Mouse (Mus musculus) intestine, postnatal 0 days (tissue): ENCODE measurements around the gene Acsl1. TPM values are rescaled to one million over a fixed set of nuclear protein-coding genes. Genes with fewer than 3 reads are reported as not detected.

ENCODE experiments used
- ATAC-seq: fragments of 200-750 bp; cut with Nextera tagmentation; 2 replicates; pipeline ENCODE4 v1.8.0; 2017; ENCODE audit warnings: mild to moderate bottlenecking, moderate TSS enrichment, moderate library complexity
- H3K27ac ChIP-seq: fragments of 300-500 bp; sonication (generic); 2 replicates; pipeline ENCODE4 v1.5.1; 2014; ENCODE audit warnings: mild to moderate bottlenecking, low read depth, low read length, moderate library complexity
- H3K27me3 ChIP-seq: fragments of 300-500 bp; sonication (generic); replicated peaks from 2 replicates; pipeline ENCODE4 v1.6.1; 2014; ENCODE audit warnings: low read length, mixed read lengths; ENCODE audit not compliant: control insufficient read depth, insufficient read depth
- H3K36me3 ChIP-seq: fragments of 300-500 bp; sonication (generic); 2 replicates; pipeline ENCODE4 v1.6.1; 2014; ENCODE audit warnings: mild to moderate bottlenecking, moderate library complexity; ENCODE audit not compliant: control insufficient read depth, insufficient read depth
- H3K4me1 ChIP-seq: fragments of 300-500 bp; sonication (generic); replicated peaks from 2 replicates; pipeline ENCODE4 v1.6.1; 2014; ENCODE audit warnings: antibody characterized with exemption, low read length, mixed read lengths; ENCODE audit not compliant: control insufficient read depth, insufficient read depth
- H3K4me2 ChIP-seq: fragments of 300-500 bp; sonication (generic); replicated peaks from 2 replicates; pipeline ENCODE4 v1.6.1; 2014; ENCODE audit warnings: low read depth, mild to moderate bottlenecking, moderate library complexity
- H3K4me3 ChIP-seq: fragments of 300-500 bp; sonication (generic); 2 replicates; pipeline ENCODE4 v1.5.1; 2014; ENCODE audit warnings: low read depth, low read length
- H3K9ac ChIP-seq: fragments of 300-500 bp; sonication (generic); 2 replicates; pipeline ENCODE4 v1.6.1; 2014; ENCODE audit warnings: mild to moderate bottlenecking, low read depth, low read length
- H3K9me3 ChIP-seq: fragments of 300-500 bp; sonication (generic); 2 replicates; pipeline ENCODE4 v1.6.1; 2016; ENCODE audit warnings: mixed run types; ENCODE audit not compliant: control insufficient read depth
- CTCF ChIP-seq: sonication (generic); IDR thresholded peaks from 2 replicates; pipeline ENCODE4 v1.5.1; 2016; ENCODE audit warnings: low read depth, mild to moderate bottlenecking, control low read depth, antibody characterized with exemption, moderate library complexity
- WGBS: fragments of 180-500 bp; shearing (Covaris S2); extraction: QIAGEN DNeasy Blood & Tissue Kit; methylation state at CpG from one replicate; pipeline ENCODE4 v1.1.7; 2014; 5-methylcytosine and 5-hydroxymethylcytosine counted together
- polyA plus RNA-seq: library from polyadenylated mRNA; unstranded; fragments of >200 nt; fragmentation: Nextera tagmentation; extraction: Ambion mirVana; gene quantifications from 2 replicates; pipeline ENCODE4 v1.2.1, GENCODE M21; 2015

Gene Acsl1
- polyA plus RNA-seq, 1 experiment from 2014 or later = 54.0 TPM

DNA sequence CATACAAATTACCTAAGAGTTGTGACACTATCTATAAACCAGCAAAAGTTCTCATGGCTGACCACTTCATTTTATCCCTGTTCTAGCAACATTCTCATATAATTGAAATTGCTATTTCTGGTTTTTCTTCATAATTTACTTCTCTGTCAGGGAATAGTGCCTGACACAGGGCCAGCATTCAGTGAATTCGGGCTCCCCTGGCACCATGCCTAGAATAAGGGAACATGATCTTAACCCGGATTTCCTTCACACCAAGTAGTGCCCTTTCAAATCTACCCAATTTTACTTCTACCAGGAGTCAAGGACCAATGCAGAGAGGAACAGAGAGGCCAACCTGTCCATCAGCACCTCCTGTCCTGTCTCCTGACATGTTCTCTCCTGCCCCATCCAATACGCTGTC lies 114.7 kb downstream of the Acsl1 start:
- Histone ChIP-seq H3K4me1 (no peaks in the 10 kb centered on the region), H3K4me3 (no peak overlapping the region), H3K27me3 (no peaks in the 10 kb centered on the region), H3K9ac (no peak overlapping the region), H3K9me3 (no peaks in the 10 kb centered on the region), H3K36me3 (peaks cover 31% of the 10 kb centered on the region), H3K27ac (no peak overlapping the region), H3K4me2 (no peak overlapping the region)
- TF ChIP-seq CTCF = no peak
- no peak for ATAC-seq
- 79% methylated on average over 3 of the region's 3 CpGs for WGBS

Other genes with a start within 250 kb of the Acsl1 start
- not detected in 2 replicates for gene Helt, start 176.4 kb upstream of the Acsl1 start, polyA plus RNA-seq
- 7.6 and 8.9 TPM in 2 replicates for gene Cenpu, start 81.0 kb downstream of the Acsl1 start, polyA plus RNA-seq
- gene Primpol, start 146.2 kb downstream of the Acsl1 start, polyA plus RNA-seq = 6.2 and 7.6 TPM in 2 replicates
- gene Casp3, start 146.3 kb downstream of the Acsl1 start, polyA plus RNA-seq = 43.5 and 48.7 TPM in 2 replicates